Mouse (Mus musculus): ENCODE measurements at regions not wholly inside any gene's neighbourhood (a gene's known extent, or its start where the extent isn't known, plus 50 kb on each side); places are given as distances from the start of the nearest gene placed in this dataset.
A peak's percentile ranks its signal among the peaks of the same experiment; 100 is the strongest.
"Not testable (repeated sequence)": the region's sequence is repeated elsewhere in the genome, so short reads cannot be mapped to it uniquely, and the experiment has no call there.

DNA sequence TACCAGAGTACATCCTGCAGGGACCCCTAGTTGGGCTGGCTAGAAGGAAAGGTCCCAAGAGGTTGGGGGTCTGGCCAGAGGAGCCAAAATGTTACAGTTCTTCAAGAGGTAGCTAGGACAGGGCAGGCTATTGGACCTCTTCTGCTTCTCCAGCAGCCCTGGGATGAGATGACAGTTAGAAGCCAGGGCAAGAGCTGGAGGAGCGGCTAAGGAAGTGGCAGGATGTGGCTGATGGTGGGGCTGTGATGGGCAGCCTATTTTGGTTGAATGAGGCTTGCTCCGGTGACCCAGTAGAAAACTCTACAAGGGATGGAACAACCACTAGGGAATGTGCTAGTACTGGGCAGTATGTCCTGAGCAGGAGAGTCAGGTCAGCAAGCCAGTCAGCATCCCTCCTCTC is 82.8 kb downstream of the Ddx11 start:
- ATAC-seq (no peak), DNase-seq (ENCODE audit: low read depth, low spot score) (no peak)
- H3K27me3 ChIP-seq, result peaks cover 17% of the 10 kb centered on the region
- in situ Hi-C loops (cut with MboI; ENCODE audit: low pct_unique_long_range_greater_than_20kb), result no loop called here
- ChIA-PET CTCF (interaction anchor here (1.6 kb wide), 1 partner anchor 10 kb away, joined by 4 read pairs; no protein-coding TSS in a partner anchor), POLR2A (interaction anchor here (0.7 kb wide), 1 partner anchor 26 kb away, joined by 3 read pairs; no protein-coding TSS in a partner anchor)
- no peak for TF ChIP-seq CTCF (IDR thresholded peaks at IDR 0.05)

- ATAC-seq; in situ Hi-C loops (cut with MboI; ENCODE audit: low pct_unique_long_range_greater_than_20kb); POLR2A ChIA-PET; DNase-seq (ENCODE audit: low read depth, low spot score): not testable (repeated sequence)
- CTCF ChIA-PET, result interaction anchor here (0.7 kb wide), 1 partner anchor 11 kb away, joined by 3 read pairs; no protein-coding TSS in a partner anchor
- H3K27me3 ChIP-seq, result peaks cover 33% of the 10 kb centered on the region
These were observed 84.6 kb downstream of the Ddx11 start for GRCm38 (mm10) chr17:66207653-66208497.

GRCm38 (mm10) chr17:66208803-66209515 is 85.6 kb downstream of the Ddx11 start:
- DNase-seq (ENCODE audit: low read depth, low spot score); POLR2A ChIA-PET; in situ Hi-C loops (cut with MboI; ENCODE audit: low pct_unique_long_range_greater_than_20kb): not testable (repeated sequence)
- CTCF ChIA-PET, result interaction anchor here (1.4 kb wide), 1 partner anchor 12 kb away, joined by 3 read pairs; no protein-coding TSS in a partner anchor
- ATAC-seq, result peak; percentile 90
- TF ChIP-seq CTCF (IDR thresholded peaks at IDR 0.05), result peak; percentile 29
- H3K27me3 ChIP-seq, result peaks cover 30% of the 10 kb centered on the region

DNA sequence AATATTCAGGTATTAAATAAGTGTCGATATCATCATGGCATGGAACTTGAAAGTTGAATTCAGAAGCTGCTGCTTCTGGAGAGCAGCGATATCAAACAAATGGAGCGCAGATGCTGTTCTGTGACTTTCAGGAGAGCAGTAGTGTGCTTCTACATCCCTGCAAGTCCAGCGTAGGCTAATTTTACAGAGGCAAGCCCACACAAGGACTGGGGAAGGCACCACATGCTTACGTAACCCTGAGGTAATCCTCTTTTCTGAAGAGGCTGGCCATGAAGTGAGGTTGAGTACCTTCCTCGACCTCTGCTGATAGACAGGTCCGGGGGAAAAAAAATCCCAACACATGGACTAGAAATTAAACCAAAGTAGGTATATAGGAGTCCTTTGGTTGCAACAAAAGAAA is 88.2 kb downstream of the Ddx11 start:
- DNase-seq (ENCODE audit: low read depth, low spot score), result no peak
- POLR2A ChIA-PET, result no interaction called here
- TF ChIP-seq CTCF (IDR thresholded peaks at IDR 0.05), result no peak
- H3K27me3 ChIP-seq, result peaks cover 39% of the 10 kb centered on the region
- CTCF ChIA-PET, result interaction anchor here (1.1 kb wide), 1 partner anchor 10 kb away, joined by 3 read pairs; no protein-coding TSS in a partner anchor
- ATAC-seq, result no peak
- in situ Hi-C loops (cut with MboI; ENCODE audit: low pct_unique_long_range_greater_than_20kb), result loop anchor here (5.0 kb wide), 1 partner anchor 54 kb away; no protein-coding TSS in a partner anchor

DNA sequence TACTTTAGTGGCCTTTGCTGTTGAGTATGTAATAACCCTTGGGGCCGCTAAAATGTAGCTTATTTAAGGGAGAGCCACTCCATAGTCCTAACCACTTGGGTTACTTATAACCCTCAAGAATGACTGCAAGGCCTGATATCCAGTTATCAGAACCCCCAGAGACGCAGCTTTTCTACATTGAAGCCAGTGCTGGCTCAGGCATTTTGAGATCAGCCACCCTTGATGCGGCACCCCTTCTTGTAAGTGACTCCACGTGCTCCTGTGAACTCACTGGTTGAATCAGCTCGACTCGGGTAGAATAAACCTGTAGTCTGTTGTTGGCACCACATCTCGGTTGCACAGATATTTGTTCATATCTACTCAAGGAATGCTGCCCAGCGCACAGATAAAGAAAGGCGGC is 89.3 kb downstream of the Ddx11 start:
- CTCF ChIA-PET, result interaction anchor here (1.0 to 1.3 kb wide), 2 partner anchors 9 to 238 kb away, joined by 3 to 4 read pairs; no protein-coding TSS in a partner anchor

GRCm38 (mm10) chr17:66218321-66218720 is 95.0 kb downstream of the Ddx11 start:
- ChIA-PET POLR2A (no interaction called here), CTCF (no interaction called here)
- no peak for TF ChIP-seq CTCF (IDR thresholded peaks at IDR 0.05)
- no peak for DNase-seq (ENCODE audit: low read depth, low spot score)
- no peak for ATAC-seq
- peaks cover 31% of the 10 kb centered on the region for H3K27me3 ChIP-seq
- in situ Hi-C loops (cut with MboI; ENCODE audit: low pct_unique_long_range_greater_than_20kb), result no loop called here

More for the DNA sequence above, 89.3 kb downstream of the Ddx11 start:
- POLR2A ChIA-PET, result interaction anchor here (0.5 kb wide), 1 partner anchor 8 kb away, joined by 3 read pairs; no protein-coding TSS in a partner anchor
- no peak for DNase-seq (ENCODE audit: low read depth, low spot score)
- no peak for TF ChIP-seq CTCF (IDR thresholded peaks at IDR 0.05)
- in situ Hi-C loops (cut with MboI; ENCODE audit: low pct_unique_long_range_greater_than_20kb), result loop anchor here (5.0 kb wide), 1 partner anchor 55 kb away; no protein-coding TSS in a partner anchor
- no peak for ATAC-seq
- H3K27me3 ChIP-seq, result peaks cover 43% of the 10 kb centered on the region

DNA sequence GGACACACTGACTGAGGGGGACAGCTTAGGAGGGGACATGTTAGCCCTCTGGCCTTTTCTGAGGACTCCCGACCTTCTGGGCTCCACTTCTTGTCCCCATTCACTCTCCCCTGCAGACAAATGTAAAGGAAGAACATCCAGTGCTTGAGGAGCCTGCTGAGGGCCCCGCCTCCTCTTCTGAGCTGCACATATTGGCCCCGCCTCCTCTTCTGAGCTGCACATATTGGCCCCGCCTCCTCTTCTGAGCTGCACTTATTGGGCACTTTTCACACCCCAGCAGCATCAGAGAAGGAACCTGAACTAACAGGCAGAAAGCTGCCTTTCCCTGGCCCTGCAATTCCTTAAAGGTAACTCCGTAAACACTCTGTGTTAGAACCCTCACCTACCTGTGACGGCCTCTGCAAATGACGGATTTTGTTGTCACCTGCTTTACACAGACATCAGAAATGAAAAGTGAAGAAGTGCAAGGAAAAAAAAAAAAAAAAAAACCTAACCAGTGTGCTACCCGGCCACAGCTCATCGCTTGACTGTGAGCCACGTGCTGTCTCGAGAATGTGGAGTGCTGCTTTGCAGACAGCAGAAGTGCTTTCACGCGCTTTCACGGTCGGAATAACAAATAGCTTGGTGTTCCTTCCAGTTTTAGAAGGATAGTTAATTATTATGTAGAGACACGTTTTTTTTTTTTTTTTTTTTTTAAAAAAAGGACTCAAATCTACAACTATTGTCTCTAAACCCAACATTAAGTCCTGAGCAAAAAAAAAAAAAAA is 96.5 kb downstream of the Ddx11 start:
- ATAC-seq (no peak), DNase-seq (ENCODE audit: low read depth, low spot score) (no peak)
- CTCF ChIA-PET, result no interaction called here
- peaks cover 28% of the 10 kb centered on the region for H3K27me3 ChIP-seq
- POLR2A ChIA-PET, result no interaction called here
- in situ Hi-C loops (cut with MboI; ENCODE audit: low pct_unique_long_range_greater_than_20kb), result no loop called here
- TF ChIP-seq CTCF (IDR thresholded peaks at IDR 0.05), result no peak

- ATAC-seq (peak; percentile 85), DNase-seq (ENCODE audit: low read depth, low spot score) (no peak)
- ChIA-PET POLR2A (no interaction called here), CTCF (interaction anchor here (1.0 to 1.6 kb wide), 8 partner anchors 9 to 237 kb away, joined by 3 to 9 read pairs (median 4); no protein-coding TSS in a partner anchor)
- peak; percentile 84 for TF ChIP-seq CTCF (IDR thresholded peaks at IDR 0.05)
- H3K27me3 ChIP-seq, result peaks cover 24% of the 10 kb centered on the region
- in situ Hi-C loops (cut with MboI; ENCODE audit: low pct_unique_long_range_greater_than_20kb), result no loop called here
These were observed 97.9 kb downstream of the Ddx11 start for GRCm38 (mm10) chr17:66221256-66221655.

DNA sequence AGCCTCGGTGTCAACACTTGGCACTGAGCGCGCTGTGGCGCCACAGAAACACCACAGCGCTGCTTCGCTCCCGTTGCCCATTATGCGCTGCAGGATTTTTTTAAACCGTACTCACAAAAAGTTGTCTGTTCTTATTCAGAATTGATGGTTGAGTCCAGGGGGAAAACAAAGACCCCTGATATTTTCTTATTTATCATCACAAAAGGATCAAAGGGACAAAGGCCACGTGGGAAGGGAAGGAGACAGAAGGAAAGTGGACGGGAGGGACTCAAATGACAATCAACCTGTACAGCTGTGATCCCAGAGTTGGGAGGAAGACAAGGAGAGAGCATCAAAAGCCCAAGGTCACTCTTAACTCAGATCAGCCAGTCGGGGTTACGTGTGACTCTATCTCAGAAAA is 100.4 kb downstream of the Ddx11 start:
- no peak for TF ChIP-seq CTCF (IDR thresholded peaks at IDR 0.05)
- ATAC-seq (no peak), DNase-seq (ENCODE audit: low read depth, low spot score) (no peak)
- ChIA-PET POLR2A (no interaction called here), CTCF (no interaction called here)
- peaks cover 21% of the 10 kb centered on the region for H3K27me3 ChIP-seq
- in situ Hi-C loops (cut with MboI; ENCODE audit: low pct_unique_long_range_greater_than_20kb), result no loop called here

DNA sequence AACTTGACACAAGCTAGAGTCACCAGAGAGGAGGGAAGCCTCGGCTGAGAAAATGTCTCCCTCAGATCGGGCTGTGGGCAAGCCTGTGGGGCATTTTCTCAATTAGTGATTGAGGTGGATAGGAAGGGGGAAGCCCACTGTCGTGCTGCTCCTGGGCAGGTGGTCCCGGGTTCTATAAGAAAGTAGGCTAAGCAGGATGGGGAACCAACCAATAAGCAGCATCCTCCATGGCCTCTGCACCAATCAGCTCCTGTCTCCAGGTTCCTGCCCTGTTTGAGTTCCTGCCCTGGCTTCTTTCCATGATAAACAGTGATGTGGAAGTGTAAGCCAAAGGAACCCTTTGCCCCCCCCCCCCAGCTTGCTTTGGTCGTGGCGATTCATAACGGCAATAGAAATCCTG is 100.9 kb downstream of the Ddx11 start:
- ATAC-seq, result no peak
- no peak for TF ChIP-seq CTCF (IDR thresholded peaks at IDR 0.05)
- POLR2A ChIA-PET, result no interaction called here
- CTCF ChIA-PET, result no interaction called here
- H3K27me3 ChIP-seq, result peaks cover 24% of the 10 kb centered on the region
- no peak for DNase-seq (ENCODE audit: low read depth, low spot score)
- in situ Hi-C loops (cut with MboI; ENCODE audit: low pct_unique_long_range_greater_than_20kb), result no loop called here

All from Patski (cell line).